Mouse (Mus musculus) cerebellum, adult 2 months (tissue): ENCODE measurements around the gene Tspan18. TPM values are rescaled to one million over a fixed set of nuclear protein-coding genes. Genes with fewer than 3 reads are reported as not detected.

Experiments used
- DNase-seq, 2 experiments: peaks; one replicate each; pipeline ENCODE4 v3.0.0; 2021
- H3K27ac ChIP-seq: fragments of 200-500 bp; 2 replicates; pipeline ENCODE4 v1.5.1; 2012; ENCODE audit warnings: low read length, control low read depth, inconsistent platforms; ENCODE audit not compliant: insufficient read depth
- H3K27me3 ChIP-seq: fragments of 200-500 bp; 2 replicates; pipeline ENCODE4 v1.6.1; 2012; ENCODE audit warnings: inconsistent platforms, mild to moderate bottlenecking, low read length, moderate library complexity; ENCODE audit not compliant: control insufficient read depth, insufficient read depth
- H3K4me1 ChIP-seq: fragments of 200-500 bp; 2 replicates; pipeline ENCODE4 v1.6.1; 2011; ENCODE audit warnings: low read length; ENCODE audit not compliant: control insufficient read depth, insufficient read depth
- H3K4me3 ChIP-seq: fragments of 200-500 bp; replicated peaks from 2 replicates; pipeline ENCODE3; 2011; ENCODE audit warnings: mild to moderate bottlenecking, low read depth, low read length, control low read depth; ENCODE audit not compliant: insufficient read depth
- CTCF ChIP-seq: fragments of 200-500 bp; IDR thresholded peaks from 2 replicates; pipeline ENCODE4 v1.5.1; 2011; ENCODE audit warnings: low read depth, mild to moderate bottlenecking, control low read depth, low read length, moderate library complexity, borderline replicate concordance; ENCODE audit not compliant: insufficient read depth
- POLR2A ChIP-seq: fragments of 200-500 bp; IDR thresholded peaks from 2 replicates; pipeline ENCODE4 v1.6.1; 2011; ENCODE audit warnings: low read length, control low read depth, borderline replicate concordance; ENCODE audit not compliant: insufficient read depth
- WGBS: fragments of 180-500 bp; shearing (Covaris S2); methylation state at CpG from one replicate; pipeline ENCODE4 v1.1.7; 2018; 5-methylcytosine and 5-hydroxymethylcytosine counted together
- polyA plus RNA-seq: library from polyadenylated mRNA; depleted of rRNA; stranded (reverse); fragments of >200 nt; gene quantifications from 2 replicates; pipeline ENCODE4 v1.2.3, GENCODE M21; 2012

Tspan18 gene
- polyA plus RNA-seq, 1 experiment, result 11.3 TPM

GRCm38 (mm10) chr2:93320267-93320666, 14.0 kb downstream of the Tspan18 start:
- Histone ChIP-seq H3K27ac (no peak overlapping the region), H3K4me3 (no peak overlapping the region), H3K27me3 (no peaks in the 10 kb centered on the region), H3K4me1 (peaks cover 28% of the 10 kb centered on the region)
- TF ChIP-seq CTCF (no peak), POLR2A (no peak)
- DNase-seq, result no peak
- 95% methylated on average over 5 of the region's 5 CpGs for WGBS

- no peaks in the 10 kb centered on the region for H3K27me3 ChIP-seq
- DNase-seq, result no peak
- WGBS, result 41% methylated on average over 7 of the region's 7 CpGs
- H3K27ac ChIP-seq, result no peak overlapping the region
- peaks cover 28% of the 10 kb centered on the region for H3K4me1 ChIP-seq
- TF ChIP-seq CTCF, result no peak
- TF ChIP-seq POLR2A, result no peak
- no peak overlapping the region for H3K4me3 ChIP-seq
Observed at GRCm38 (mm10) chr2:93319598-93319997, 14.7 kb downstream of the Tspan18 start.

- Histone ChIP-seq H3K4me3 (no peak overlapping the region), H3K27ac (no peak overlapping the region), H3K4me1 (peaks cover 28% of the 10 kb centered on the region), H3K27me3 (no peaks in the 10 kb centered on the region)
- WGBS, result 91% methylated on average over 21 of the region's 21 CpGs
- TF ChIP-seq POLR2A (no peak), CTCF (no peak)
- no peak for DNase-seq
Observed at GRCm38 (mm10) chr2:93318781-93319349, 15.4 kb downstream of the Tspan18 start.

- no peak overlapping the region for H3K4me3 ChIP-seq
- 70% methylated on average over 15 of the region's 15 CpGs for WGBS
- H3K27me3 ChIP-seq, result no peaks in the 10 kb centered on the region
- no peak overlapping the region for H3K27ac ChIP-seq
- DNase-seq, result no peak
- TF ChIP-seq POLR2A (no peak), CTCF (no peak)
- peaks cover 18% of the 10 kb centered on the region for H3K4me1 ChIP-seq
Observed at GRCm38 (mm10) chr2:93313768-93314632, 20.3 kb downstream of the Tspan18 start.

- Histone ChIP-seq H3K27me3 (no peaks in the 10 kb centered on the region), H3K4me3 (no peak overlapping the region), H3K4me1 (peaks cover 11% of the 10 kb centered on the region; the same call in 1 of the 2 replicates), H3K27ac (no peak overlapping the region)
- TF ChIP-seq CTCF (no peak), POLR2A (no peak)
- no peak for DNase-seq
- WGBS, result 80% methylated on average over 3 of the region's 3 CpGs
Observed at GRCm38 (mm10) chr2:93312458-93312857, 21.8 kb downstream of the Tspan18 start.

GRCm38 (mm10) chr2:93309724-93310413, 24.4 kb downstream of the Tspan18 start:
- Histone ChIP-seq H3K27me3 (no peaks in the 10 kb centered on the region), H3K4me3 (no peak overlapping the region), H3K4me1 (no peaks in the 10 kb centered on the region), H3K27ac (no peak overlapping the region)
- TF ChIP-seq CTCF (no peak), POLR2A (no peak)
- 91% methylated on average over 14 of the region's 14 CpGs for WGBS
- no peak for DNase-seq

- WGBS, result 85% methylated on average over 4 of the region's 4 CpGs
- TF ChIP-seq POLR2A (no peak), CTCF (no peak)
Observed at GRCm38 (mm10) chr2:93306898-93307297, 27.4 kb downstream of the Tspan18 start.

More at GRCm38 (mm10) chr2:93306898-93307297, 27.4 kb downstream of the Tspan18 start:
- Histone ChIP-seq H3K4me3 (no peak overlapping the region), H3K27ac (no peak overlapping the region), H3K27me3 (no peaks in the 10 kb centered on the region), H3K4me1 (no peaks in the 10 kb centered on the region)
- DNase-seq, result no peak
